Mouse (Mus musculus) C2C12 (cell line): Measurements from ENCODE around the gene Dnase1l1.

Source experiments
- CEBPB ChIP-seq: IDR thresholded peaks from one replicate; pipeline ENCODE4 v1.6.1; 2011; ENCODE audit warnings: low read depth, mild to moderate bottlenecking, control low read depth, moderate library complexity
- CTCF ChIP-seq: IDR thresholded peaks from one replicate; pipeline ENCODE4 v1.5.1; 2011; ENCODE audit not compliant: control insufficient read depth, insufficient read depth, insufficient read length
- FOSL1 ChIP-seq: IDR thresholded peaks from one replicate; pipeline ENCODE4 v1.8.0; 2011; ENCODE audit warnings: mild to moderate bottlenecking, low read length; ENCODE audit not compliant: poor library complexity, insufficient read depth, severe bottlenecking
- MAX ChIP-seq: IDR thresholded peaks from one replicate; pipeline ENCODE4 v1.6.1; 2011; ENCODE audit warnings: mild to moderate bottlenecking, control low read depth
- USF1 ChIP-seq: IDR thresholded peaks from one replicate; pipeline ENCODE4 v1.6.1; 2011; ENCODE audit warnings: low read depth, mild to moderate bottlenecking, control low read depth, moderate library complexity

DNA sequence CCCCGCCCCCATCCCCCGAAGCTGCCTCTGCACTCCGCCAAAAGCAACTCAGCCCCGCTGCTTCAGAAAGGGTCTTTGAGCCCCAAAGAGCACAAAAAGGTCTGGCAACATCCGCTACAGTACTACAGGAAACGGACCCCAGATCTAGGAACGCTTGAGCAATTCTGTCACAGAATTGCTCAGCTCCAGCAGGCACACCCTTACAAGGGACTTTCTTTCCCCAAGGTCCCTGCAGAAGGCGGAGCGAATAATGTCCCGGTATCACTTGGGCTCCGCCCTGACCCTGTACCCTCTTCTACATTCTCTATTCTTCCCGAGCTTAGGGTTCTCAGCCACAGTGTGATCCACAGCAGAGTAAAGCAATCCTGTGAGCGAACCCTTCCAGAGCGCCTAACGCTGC, 35.4 kb downstream of the Dnase1l1 start:
- TF ChIP-seq CEBPB (peak; percentile 78), CTCF (no peak), FOSL1 (no peak), MAX (no peak), USF1 (no peak)
